Mouse (Mus musculus): ENCODE measurements around the gene Clrn3. TPM values are rescaled to one million over a fixed set of nuclear protein-coding genes. Genes with fewer than 3 reads are reported as not detected.

Clrn3 gene
- polyA plus RNA-seq, 1 experiment = not detected

DNA sequence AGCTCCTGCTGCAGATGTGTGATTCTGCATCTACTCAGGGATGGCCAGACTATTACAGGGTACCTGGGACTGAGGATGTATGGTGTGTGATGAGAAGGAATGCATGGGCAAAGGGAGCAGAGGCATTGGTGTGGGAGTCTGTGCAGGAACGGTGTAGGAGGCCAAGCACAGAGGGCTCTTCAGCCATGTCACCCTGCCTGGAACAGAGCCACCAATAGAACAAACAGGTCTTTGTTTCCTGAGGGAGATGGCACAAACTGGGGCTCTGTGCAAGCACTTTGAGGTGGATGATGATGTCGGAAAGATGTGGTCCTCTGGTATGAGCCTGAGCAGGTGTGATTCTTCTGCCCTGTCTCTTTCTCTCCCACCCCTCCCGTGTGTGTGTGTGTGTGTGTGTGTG is 14.6 kb upstream of the Clrn3 start:
- TF ChIP-seq GATA1 (IDR thresholded peaks at IDR 0.05; ENCODE audit: low read length) = no peak

DNA sequence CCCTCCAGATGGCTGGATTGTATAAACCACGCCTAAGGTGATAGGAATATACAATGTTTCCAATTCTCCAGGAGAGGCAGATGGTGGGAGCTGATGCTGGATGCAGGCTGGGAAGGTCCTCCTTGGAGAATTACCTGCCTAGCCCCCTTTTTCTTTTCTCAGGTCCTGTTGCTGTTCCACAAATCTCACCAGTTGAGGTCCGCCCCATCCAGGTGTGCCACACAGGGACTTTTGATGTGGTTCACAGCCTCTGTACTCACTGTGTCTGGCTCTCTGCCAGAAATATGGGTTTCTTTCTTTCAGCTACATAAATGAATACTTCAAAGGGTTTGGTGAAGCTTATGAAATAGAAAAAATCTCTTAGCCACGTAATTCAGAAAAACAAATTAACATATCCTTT is 13.8 kb upstream of the Clrn3 start:
- no peak for TF ChIP-seq GATA1 (IDR thresholded peaks at IDR 0.05; ENCODE audit: low read length)

DNA sequence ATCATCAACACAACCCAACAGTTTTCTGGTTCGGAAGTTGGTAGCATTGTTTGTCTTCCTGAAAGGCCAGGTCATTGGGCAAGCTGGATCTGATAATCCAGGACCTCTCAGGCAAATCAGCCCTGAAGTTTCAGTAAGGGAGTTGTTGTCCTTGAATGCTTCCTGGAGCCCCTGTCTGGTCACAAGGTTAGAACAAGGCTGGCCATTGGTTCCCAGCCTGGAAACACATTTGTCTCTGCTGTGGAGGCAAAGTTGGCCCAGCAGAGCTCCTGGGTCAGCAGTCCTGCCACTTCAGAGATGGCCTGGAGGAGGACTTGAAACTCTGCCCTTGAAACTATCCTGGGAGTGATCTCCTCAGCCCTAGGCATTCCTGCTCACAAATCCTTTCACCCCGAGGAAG is 11.0 kb upstream of the Clrn3 start:
- TF ChIP-seq GATA1 (IDR thresholded peaks at IDR 0.05; ENCODE audit: low read length) = no peak

DNA sequence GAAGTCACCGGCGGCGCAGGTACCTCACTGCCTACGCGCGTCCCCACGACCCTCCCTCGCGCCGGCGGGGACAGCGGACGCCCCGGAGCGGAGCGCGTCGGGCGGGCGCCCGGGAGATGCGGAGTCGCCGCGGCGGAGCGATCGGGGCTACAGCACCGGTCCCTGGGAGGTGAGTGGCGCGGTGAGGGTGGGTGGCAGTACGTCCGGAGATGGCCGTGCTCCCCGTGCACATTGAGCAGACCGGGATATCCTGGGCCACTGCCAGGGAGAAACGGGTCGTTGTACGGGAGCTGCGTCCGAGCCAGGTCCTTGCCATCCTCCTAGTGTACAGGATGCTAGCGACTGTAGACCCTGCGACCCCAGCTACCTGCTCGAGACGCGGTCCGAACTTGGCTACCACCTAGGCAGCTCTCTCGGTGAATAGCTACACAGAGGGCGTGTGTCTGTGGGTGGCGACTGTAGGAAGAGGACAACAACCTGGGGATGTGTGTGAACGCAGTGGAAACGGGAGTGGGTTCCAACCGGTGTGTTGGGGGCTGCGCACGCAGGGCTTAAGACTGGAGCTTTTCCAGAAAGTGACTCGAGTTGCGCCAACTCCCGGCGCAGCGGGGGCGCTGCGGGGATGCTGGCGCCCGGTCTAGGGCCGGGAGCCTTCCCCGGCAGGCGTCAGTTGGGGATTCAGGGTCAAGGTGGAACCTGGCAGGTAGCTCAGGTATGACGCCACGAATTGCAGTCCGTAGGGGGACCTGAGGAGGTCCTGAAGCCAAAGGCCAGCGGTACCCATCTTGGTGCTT is 9.7 kb upstream of the Clrn3 start:
- TF ChIP-seq GATA1 (IDR thresholded peaks at IDR 0.05; ENCODE audit: low read length) = no peak

DNA sequence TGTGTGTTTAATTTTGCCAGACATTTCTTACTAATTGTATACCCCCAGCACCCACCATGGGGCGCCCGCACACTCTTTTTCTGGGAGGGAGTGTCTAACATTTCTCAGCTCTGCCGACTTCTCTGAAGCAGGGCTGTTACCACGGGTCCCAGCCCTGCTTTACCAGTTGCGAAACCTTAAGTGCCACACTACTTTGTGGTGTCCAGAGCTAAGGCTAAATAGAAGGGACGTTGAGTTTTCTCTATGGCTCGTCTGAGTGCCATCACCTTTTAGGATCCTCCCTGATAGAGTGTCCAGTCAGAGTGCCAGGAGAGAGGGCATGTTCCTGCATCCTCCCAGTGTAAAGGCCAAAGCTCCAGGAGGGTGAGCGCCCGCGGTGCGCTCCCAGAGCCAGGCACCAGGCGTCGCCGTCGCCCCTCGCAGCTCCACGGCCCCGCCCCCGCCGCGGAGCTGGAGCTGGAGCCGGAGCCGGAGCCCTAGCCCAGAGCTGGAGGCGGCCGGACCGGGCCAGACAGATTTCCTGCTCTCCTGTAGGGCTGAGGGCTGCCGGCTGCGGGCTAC is 9.0 kb upstream of the Clrn3 start, which contains the start of gene Ptpre:
Ptpre (plus strand) TSS at position 141 of the 561 bp plus-strand sequence.
- no peak for TF ChIP-seq GATA1 (IDR thresholded peaks at IDR 0.05; ENCODE audit: low read length)

DNA sequence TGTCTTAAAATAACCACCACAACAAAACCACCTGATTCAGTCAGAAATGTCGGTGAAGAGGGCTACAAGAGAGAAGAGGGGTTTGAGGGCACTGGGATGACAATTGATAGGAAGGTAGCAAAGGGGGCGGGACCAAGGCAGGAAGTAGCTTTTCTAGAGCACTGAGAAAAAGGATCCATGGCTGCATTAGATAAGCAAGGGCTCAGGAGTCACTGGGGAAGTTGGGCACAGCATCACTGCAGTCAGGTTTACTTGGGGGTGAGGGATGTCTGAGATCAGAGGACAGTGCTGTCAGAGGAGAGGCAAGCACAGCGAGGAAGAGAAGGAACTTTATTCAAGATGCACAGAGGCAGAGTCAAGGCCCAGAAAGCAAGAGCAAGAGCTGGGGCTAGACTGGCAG is 7.5 kb upstream of the Clrn3 start:
- TF ChIP-seq GATA1 (IDR thresholded peaks at IDR 0.05; ENCODE audit: low read length) = no peak

DNA sequence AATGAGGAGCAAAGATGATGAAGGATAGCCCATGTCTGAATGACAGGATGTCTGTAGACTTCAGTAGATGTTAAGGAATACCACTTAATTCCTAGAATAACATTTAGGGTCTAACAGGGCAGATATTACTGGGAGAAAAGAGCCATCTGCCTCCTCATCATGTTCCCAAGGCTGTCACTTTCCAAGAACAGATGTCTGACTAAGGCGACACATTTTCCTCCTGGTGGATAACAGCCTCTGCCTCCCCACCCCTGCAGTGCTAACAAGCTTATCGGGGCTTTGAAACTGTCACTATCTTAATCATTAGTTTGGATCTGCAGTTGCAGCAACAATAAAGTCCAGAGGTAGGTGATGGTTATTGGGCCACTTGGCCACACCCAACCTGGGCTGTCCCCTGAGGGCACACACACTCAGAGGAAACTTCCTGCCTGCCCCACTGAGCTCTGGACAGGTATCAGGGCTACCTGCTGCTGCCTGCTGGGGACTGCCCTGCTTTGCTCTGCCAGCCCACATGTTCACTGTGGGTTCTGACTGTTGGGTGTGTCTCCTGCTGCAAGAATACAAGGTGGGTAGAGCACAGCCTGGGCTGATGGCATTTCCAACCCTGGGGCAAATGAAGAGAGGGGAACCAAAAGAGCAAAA is 6.2 kb upstream of the Clrn3 start:
- no peak for TF ChIP-seq GATA1 (IDR thresholded peaks at IDR 0.05; ENCODE audit: low read length)

DNA sequence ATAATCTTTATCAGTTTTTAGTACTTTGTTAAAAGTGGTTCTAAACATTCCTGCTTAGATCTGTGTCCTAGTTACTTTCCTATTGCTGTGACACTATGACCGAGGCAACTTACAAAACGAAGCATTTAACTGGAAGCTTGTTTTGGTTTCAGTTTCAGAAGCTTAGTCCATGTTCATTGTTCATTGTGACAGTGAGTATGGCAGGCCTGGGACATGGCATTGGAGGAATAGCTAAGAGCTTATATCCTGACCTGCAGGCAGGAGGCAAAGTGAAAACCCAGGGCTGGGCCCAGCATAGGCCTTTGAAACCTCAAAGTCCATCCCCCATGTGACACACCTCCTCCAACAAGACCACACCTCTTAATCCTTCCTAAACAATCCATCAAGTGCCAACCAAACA is 614 bp upstream of the Clrn3 start:
- TF ChIP-seq GATA1 (IDR thresholded peaks at IDR 0.05; ENCODE audit: low read length) = no peak

DNA sequence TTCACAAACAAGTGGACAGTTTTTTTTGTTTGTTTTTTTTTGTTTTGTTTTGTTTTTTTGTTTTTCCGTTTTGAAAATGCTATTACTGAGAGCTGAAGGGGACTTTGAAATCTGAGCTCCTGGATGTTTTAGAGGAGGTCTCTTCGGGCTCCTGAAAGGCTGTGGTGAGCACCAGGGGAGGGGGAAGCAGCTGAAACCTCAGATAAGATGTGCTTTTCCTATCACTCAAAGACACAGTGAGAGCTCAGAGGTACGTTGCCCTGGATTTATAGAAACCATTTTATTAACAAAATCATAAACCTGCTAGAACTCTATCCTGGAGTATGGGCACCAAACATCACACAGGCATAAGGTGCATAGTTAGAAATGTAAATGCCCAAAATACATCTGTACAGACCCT is 1.3 kb downstream of the Clrn3 start:
- no peak for TF ChIP-seq GATA1 (IDR thresholded peaks at IDR 0.05; ENCODE audit: low read length)

DNA sequence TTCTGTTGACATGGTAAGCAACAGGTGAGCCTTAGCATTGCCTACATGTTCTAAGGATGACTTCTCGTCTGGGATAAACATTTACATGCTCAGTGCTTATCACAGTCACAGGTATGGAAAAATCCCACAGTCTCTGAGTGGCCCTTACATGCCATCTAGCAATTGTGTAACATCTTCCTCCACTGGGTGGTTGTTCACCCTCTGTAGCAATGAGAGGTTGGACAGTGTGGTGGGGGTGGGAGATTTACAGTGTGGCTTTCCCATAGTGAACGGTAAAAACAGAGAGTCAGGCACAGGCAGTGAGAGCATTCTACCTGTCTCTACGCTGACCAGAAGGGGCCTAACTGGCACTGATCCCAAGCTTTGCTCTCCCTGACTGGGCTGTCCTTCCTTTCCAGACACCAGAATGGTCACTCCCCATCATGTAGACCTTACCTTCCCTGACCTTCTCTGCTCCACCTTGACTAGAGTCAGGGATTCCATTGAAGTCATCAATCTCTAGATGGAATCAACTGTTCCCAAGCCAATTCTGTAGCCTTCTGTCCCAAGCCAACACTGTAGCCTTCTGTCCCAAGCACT is 1.8 kb downstream of the Clrn3 start:
- TF ChIP-seq GATA1 (IDR thresholded peaks at IDR 0.05; ENCODE audit: low read length) = no peak

DNA sequence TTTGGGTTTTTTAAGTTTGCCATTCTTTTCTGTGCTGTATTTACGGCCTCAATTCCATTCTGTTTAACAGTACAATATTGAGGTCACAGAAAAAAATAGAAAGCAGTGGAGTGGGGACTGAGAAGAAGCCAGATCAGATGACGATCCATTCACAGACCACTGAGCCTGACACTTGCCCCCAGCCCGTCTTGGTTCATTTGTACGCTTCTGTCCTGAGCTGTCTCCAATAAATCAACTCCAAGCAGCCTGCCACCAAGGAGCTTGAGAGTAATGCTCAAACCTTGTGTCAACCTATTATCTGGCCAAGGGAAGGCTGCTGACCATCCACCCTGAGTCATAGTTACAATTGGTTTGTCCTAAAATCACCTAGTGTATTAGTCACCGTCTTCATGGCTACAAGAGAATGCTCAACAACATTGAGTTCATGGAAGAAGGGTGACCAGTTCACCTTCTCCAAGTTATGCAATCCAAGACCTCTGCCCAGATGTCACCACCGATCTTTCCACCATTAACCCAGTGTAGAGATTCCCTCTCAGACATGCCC is 4.0 kb downstream of the Clrn3 start:
- no peak for TF ChIP-seq GATA1 (IDR thresholded peaks at IDR 0.05; ENCODE audit: low read length)

DNA sequence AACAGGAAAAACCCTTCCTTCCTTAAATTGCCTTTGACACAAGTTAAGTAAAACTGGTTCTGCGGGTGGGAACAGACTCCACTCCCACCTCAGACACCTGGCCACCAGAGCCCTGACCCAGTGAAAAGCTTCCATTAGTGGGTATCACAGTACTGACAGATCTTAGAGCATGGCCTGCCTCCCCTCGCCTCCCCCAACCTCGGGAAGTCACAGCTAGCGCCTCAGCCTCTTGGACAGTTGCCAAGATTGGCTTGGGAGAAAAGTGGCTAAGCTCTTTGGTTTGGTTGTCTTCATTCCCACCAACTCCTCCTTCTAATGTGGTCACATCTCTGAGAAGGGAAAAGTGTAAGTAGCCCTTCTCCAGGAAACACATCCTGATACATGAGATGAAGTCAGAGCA is 4.5 kb downstream of the Clrn3 start:
- TF ChIP-seq GATA1 (IDR thresholded peaks at IDR 0.05; ENCODE audit: low read length) = no peak

DNA sequence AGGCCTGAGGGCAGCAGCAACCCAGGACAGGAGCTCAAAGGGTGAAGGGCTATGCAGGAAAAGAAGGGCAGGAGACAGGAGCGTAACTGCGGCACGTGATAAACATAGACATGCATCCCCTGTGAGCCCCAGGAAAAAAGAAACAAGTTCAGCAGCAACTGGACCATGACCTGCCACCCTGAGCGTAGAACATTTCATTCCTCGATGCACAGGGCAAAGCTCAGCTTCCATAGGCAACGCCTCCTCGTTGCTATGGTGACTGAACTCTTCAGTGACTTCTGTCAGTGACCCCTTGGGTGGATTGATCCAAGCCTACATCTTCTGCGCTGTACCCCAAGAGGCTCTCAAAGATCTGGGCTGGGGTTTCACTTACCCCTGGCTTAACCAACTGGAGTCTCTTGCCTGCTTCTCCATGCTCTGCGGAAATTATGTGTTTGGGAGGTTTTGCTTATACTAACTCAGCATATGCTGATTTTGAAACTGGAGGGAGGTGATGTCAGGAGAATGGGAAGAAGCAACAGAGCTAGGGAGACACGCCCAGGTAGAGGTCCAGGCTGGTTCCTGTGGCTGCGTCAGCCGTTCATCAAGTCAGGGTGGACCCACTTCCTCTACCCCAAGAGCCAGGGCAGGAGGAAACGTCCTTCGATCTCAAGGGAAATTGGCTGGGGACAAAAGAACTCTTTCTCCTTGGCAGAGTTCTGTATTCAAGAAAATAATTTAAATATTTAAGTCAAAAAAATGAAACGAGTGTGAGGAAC is 6.5 kb downstream of the Clrn3 start:
- TF ChIP-seq GATA1 (IDR thresholded peaks at IDR 0.05; ENCODE audit: low read length) = no peak

DNA sequence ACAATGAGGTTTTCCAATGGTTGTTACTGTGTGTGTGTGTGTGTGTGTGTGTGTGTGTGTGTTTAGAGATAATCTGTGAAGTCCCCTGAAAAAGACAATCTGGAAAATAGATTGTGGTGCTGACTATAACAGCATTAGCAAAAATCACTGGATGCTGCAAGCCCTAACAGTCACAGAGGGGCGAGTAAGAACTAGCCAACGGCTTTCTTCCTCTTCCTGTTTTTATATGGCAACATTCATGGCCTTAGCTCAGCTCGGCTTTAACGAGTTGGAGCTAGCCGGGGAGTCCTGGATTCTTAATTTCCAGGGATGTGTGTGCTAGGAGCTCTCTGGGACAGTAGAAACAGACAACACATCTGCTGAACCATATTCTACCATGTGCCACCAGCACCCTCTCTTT is 8.2 kb downstream of the Clrn3 start:
- no peak for TF ChIP-seq GATA1 (IDR thresholded peaks at IDR 0.05; ENCODE audit: low read length)

DNA sequence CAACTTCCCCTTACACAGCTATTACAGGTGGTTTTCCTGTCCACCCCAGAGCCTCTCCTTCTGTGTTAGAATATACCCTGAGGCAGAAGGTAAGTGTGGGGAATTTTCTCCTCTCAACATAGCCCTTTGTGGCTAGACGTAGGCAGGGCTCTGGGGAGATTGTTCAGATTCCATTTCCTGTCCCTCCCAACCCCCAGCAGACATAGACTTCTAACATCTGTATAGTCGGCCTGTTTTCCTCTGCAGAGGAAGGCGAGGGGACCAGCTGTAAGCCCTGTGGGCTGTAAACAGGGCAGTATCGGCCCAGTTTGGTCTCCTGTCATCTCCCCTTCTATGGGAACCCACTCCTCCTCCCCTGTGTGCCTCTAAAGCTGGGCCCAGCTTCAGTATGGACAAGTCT is 11.3 kb downstream of the Clrn3 start:
- no peak for TF ChIP-seq GATA1 (IDR thresholded peaks at IDR 0.05; ENCODE audit: low read length)

Data from G1E-ER4 (cell line).